Mouse (Mus musculus): ENCODE measurements around the gene Gm3383. TPM values are rescaled to one million over a fixed set of nuclear protein-coding genes. Genes with fewer than 3 reads are reported as not detected.
"Not testable (repeated sequence)": the region's sequence is repeated elsewhere in the genome, so short reads cannot be mapped to it uniquely, and the experiment has no call there.

The Gm3383 gene
- 1 to 10 TPM; 4.5 to 5.6 TPM for total RNA-seq (2021)
- long read RNA-seq, experiment 1, result 0 reads
- long read RNA-seq, experiment 2, result 0 reads

- DNase-seq (ENCODE audit: low spot score in 2 of 2), result not testable (repeated sequence)
Observed at GRCm38 (mm10) chr14:5807882-5808281, at the start of gene Gm3383. TSS of gene Gm3383 (minus strand) at chr14:5807982.

GRCm38 (mm10) chr14:5855911-5856310 lies 48.1 kb upstream of the Gm3383 start:
- DNase-seq (ENCODE audit: low spot score in 2 of 2), result not testable (repeated sequence)

- not testable (repeated sequence) for DNase-seq (ENCODE audit: low spot score in 2 of 2)
Observed at GRCm38 (mm10) chr14:5830229-5830628, 22.4 kb upstream of the Gm3383 start, which contains the start of gene Gm3424. TSS of gene Gm3424 (minus strand) at chr14:5830329.

- not testable (repeated sequence) for DNase-seq (ENCODE audit: low spot score in 2 of 2)
Observed at GRCm38 (mm10) chr14:5812699-5813356, 5.0 kb upstream of the Gm3383 start.

GRCm38 (mm10) chr14:5741477-5741876 lies 66.3 kb downstream of the Gm3383 start, which contains the start of gene Gm3373:
TSS of gene Gm3373 (minus strand) at chr14:5741577.
- not testable (repeated sequence) for DNase-seq (ENCODE audit: low spot score in 2 of 2)

- DNase-seq (ENCODE audit: low spot score in 2 of 2), result not testable (repeated sequence)
Observed at GRCm38 (mm10) chr14:5687357-5687756, 120.4 kb downstream of the Gm3383 start, which contains the start of gene Gm9603. TSS of gene Gm9603 (minus strand) at chr14:5687457.

GRCm38 (mm10) chr14:5632928-5633327 lies 174.9 kb downstream of the Gm3383 start, which contains the start of gene Gm8265:
TSS of gene Gm8265 (minus strand) at chr14:5633028.
- not testable (repeated sequence) for DNase-seq (ENCODE audit: low spot score in 2 of 2)

Other genes with a start within 250 kb of the Gm3383 start
- gene Gm8265, start 175.0 kb downstream of the Gm3383 start, total RNA-seq (2021), result not detected
- gene Gm9603, start 120.5 kb downstream of the Gm3383 start, total RNA-seq (2021), result not detected
- 1 to 10 TPM in 1 of 2 experiments, under 1 TPM in 1; 0.69 to 1.4 TPM for gene Gm3373, start 66.4 kb downstream of the Gm3383 start, total RNA-seq (2021)
- not detected for gene Gm3424, start 22.3 kb upstream of the Gm3383 start, total RNA-seq (2021)
- gene Gm8237, start 72.4 kb upstream of the Gm3383 start, total RNA-seq (2021), result 1 to 10 TPM; 1.5 to 2.5 TPM
- 1 to 10 TPM; 1.4 TPM for gene Gm3248, start 153.8 kb upstream of the Gm3383 start, total RNA-seq (2021)
- gene Gm3453, start 171.2 kb upstream of the Gm3383 start, total RNA-seq (2021), result under 1 TPM in 1 of 2 experiments, not detected in 1; 0.24 TPM